In genomic region chrX:93041096-93041495, GRCm38 (mm10) we compare ENCODE assay signal across 16 mouse cellular contexts.
DNase-seq lines count a peak whose midpoint lies in the region; ATAC-seq lines count a peak whose summit lies in the region.
"Had no signal": no experiment of that assay in that cellular context is flagged by ENCODE, and none has a peak within 500 bp of the region (broad histone marks: within the 10 kb centered on the region; RNA-seq: fewer than 3 reads in every experiment).

No protein-coding gene starts in this region.

- no peaks in the 10 kb centered on the region for H3K27me3 ChIP-seq in hindbrain, embryonic 14.5 days (ENCODE audit: control insufficient read depth, insufficient read depth, low read length)
- H3K27me3 ChIP-seq: forebrain, embryonic 12.5 days; kidney, embryonic 15.5 days; lung, embryonic 15.5 days had no signal

- no peaks in the 10 kb centered on the region for H3K36me3 ChIP-seq in hindbrain, embryonic 14.5 days (replicated peaks; ENCODE audit: control insufficient read depth, insufficient read depth)
- H3K36me3 ChIP-seq: forebrain, embryonic 12.5 days; G1E; kidney, embryonic 15.5 days; lung, embryonic 15.5 days had no signal

- no peak overlapping the region for H3K4me3 ChIP-seq in hindbrain, embryonic 14.5 days (replicated peaks; ENCODE audit: low read length)
- H3K4me3 ChIP-seq: forebrain, embryonic 12.5 days; gastrocnemius, adult 2 months; kidney, embryonic 15.5 days; lung, embryonic 15.5 days had no signal

- no peak overlapping the region for H3K9ac ChIP-seq in hindbrain, embryonic 14.5 days
- H3K9ac ChIP-seq: forebrain, embryonic 12.5 days; kidney, embryonic 15.5 days; lung, embryonic 15.5 days had no signal

- 96% methylated on average over 1 of the region's 1 CpGs for WGBS in hindbrain, embryonic 14.5 days

- no peak overlapping the region for H3K27ac ChIP-seq in hindbrain, embryonic 14.5 days
- H3K27ac ChIP-seq: forebrain, embryonic 12.5 days; gastrocnemius, adult 2 months; kidney, embryonic 15.5 days; lung, embryonic 15.5 days had no signal

- DNase-seq in frontal cortex, postnatal 36 days (ENCODE audit: low spot score in 2 of 2) = peak; percentile 4 to 9
- DNase-seq in frontal cortex, postnatal 25 days (ENCODE audit: low spot score in 2 of 2) = no peak
- DNase-seq in brain, adult 2 months (ENCODE audit: low read depth, low spot score) = peak; percentile 35
- DNase-seq in cerebellum, postnatal 10 days = peak; percentile 45 to 71
- peak; percentile 22 to 32 for DNase-seq in layer of hippocampus, postnatal 10 days (ENCODE audit: low spot score in 2 of 2)
- DNase-seq in hindbrain, embryonic 14.5 days (ENCODE audit: low spot score) = no peak
- DNase-seq in urinary bladder, postnatal 10 days (ENCODE audit: low spot score) = no peak
- DNase-seq: gastrocnemius, adult 2 months; spleen, adult 18-20 months; thymus, postnatal 4 days had no signal

- no peaks in the 10 kb centered on the region for H3K9me3 ChIP-seq in hindbrain, embryonic 14.5 days (ENCODE audit: control insufficient read depth, low read length)
- H3K9me3 ChIP-seq: forebrain, embryonic 12.5 days; G1E; kidney, embryonic 15.5 days; lung, embryonic 15.5 days had no signal

- H3K4me2 ChIP-seq in hindbrain, embryonic 14.5 days (replicated peaks) = no peak overlapping the region
- H3K4me2 ChIP-seq: forebrain, embryonic 12.5 days; kidney, embryonic 15.5 days; liver, embryonic 11.5 days; lung, embryonic 15.5 days had no signal

- no peak for ATAC-seq in hindbrain, embryonic 14.5 days (ENCODE audit: low FRiP score)
- ATAC-seq: inflammation-experienced regulatory T-cells, adult 6 months had no signal

- no peaks in the 10 kb centered on the region for H3K4me1 ChIP-seq in hindbrain, embryonic 14.5 days (replicated peaks; ENCODE audit: control insufficient read depth, insufficient read depth, low read length)
- H3K4me1 ChIP-seq: forebrain, embryonic 12.5 days; kidney, embryonic 15.5 days; lung, embryonic 15.5 days had no signal

Comparison
In these comparisons a context has a peak if more than half of its experiments do, and no peak if none do; other contexts are left out.
1. DNase-seq: peak in frontal cortex, postnatal 36 days (2 of 2), brain, adult 2 months (single experiment), cerebellum, postnatal 10 days (2 of 2) and layer of hippocampus, postnatal 10 days (2 of 2); none in frontal cortex, postnatal 25 days (0 of 2), hindbrain, embryonic 14.5 days (single experiment) and urinary bladder, postnatal 10 days (single experiment).